Mouse (Mus musculus) ovary, postnatal 14 days (tissue): ENCODE data around the gene Bcl2a1c.
"Not testable (repeated sequence)": the region's sequence is repeated elsewhere in the genome, so short reads cannot be mapped to it uniquely, and the experiment has no call there.

ENCODE experiments used
- DNase-seq: peaks from one replicate; pipeline ENCODE4 v3.0.0; 2022; ENCODE audit warnings: low spot score

Bcl2a1c gene

DNA sequence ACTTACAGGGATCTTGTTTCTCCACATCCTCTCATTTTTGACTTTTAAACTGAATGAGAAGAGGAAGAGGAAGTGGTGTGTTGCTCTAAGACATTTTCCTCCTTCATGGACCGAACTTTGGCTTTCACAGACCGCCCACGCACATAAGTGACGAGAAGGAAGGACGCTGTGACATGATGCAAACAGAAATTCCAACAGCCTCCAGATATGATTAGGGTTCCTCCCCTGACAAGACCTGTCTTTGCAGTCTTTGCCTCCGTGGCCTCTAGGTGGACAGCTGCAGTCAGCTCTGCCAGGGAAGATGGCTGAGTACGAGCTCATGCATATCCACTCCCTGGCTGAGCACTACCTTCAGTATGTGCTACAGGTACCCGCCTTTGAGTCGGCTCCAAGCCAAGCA is at the start of gene Bcl2a1c:
Gene Bcl2a1c, plus strand, starts transcription at position 281 of the 400 bp plus-strand sequence.
- not testable (repeated sequence) for DNase-seq

DNA sequence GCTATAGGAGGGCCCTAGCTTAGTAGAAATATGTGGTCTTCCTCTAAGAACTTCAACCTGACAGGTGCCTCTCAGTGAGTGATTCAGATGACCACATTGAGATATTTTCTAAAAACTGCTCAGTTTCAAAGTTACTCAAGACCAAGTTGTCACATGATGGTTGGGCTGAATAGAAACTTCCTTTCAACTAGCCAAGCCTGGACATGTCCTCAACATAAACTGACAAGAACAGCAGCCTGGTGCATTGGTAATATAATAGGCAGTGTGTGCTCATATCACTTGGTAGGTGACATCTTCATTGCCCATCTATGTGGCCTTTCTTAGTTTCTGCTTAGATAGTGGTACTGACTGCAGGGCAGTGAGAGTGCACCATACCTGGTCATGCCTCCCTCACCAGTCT is 24.0 kb upstream of the Bcl2a1c start:
- DNase-seq: not testable (repeated sequence)

DNA sequence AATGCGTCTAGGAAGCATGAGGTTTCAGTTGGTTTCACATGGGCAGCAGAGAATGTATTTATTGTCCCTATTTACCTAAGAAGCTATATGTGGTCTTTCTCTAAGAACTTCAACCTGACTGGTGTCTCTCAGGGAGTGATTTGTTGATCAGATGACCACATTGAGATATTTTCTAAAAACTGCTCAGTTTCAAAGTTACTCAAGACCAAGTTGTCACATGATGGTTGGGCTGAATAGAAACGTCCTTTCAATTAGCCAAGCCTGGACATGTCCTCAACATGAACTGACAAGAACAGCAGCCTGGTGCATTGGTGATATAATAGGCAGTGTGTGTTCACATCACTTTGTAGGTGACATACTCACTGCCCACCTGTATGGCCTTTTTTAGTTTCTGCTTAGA is 18.2 kb upstream of the Bcl2a1c start:
- DNase-seq: not testable (repeated sequence)

DNA sequence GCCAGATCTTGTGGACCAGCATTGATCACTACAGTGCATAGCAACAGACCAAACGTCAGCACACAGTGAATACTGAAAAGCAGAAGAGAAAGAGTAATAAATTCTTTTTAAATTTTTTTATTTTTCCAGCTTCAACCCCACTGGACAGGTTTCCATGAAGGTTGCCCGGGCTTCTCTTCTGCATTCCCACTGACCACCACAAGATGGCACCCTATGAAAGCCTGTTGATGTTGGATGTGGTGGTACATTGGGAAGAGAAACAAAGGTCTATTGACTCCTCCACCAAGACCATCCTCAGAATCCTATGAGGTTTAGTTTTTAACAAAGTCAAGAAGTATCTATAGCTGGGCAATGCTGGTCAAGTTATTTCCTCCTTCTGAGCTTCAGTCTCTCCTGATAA is 11.9 kb upstream of the Bcl2a1c start:
- peak; percentile 58 for DNase-seq

DNA sequence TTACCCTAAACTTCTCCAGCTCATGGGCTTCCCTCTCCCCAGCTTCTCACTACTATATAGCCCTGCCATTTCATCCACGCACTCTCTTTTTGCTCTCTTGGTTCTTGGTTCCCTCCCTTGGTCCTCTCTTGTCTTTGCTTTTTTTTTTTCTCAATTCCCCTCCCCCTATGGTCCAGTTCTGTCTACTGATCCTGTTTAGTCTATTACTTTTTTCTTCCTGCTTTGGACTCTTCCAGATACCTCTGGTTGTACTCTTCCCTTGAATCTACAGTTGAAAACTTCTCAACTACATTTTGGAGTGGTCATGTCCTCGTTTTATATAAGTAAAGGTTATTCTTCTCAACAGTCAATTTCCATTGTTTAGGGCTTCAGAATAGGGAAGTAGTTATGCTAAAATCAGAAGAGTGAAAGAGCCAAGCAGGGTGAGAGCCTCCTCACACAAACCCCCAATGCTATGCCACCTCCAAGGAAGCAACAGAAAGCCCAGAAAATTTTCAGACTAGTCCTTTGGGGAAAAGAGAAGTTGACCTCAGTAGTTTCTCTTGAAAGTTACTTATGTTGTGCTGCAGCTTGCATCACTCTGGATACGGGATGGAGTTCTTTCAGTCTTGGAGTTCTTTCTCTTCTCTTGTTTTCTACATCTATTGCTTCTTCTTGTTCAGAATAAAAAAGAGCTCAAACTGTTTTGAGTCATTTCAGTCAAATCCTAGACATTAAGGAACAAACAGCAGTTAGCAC is 3.8 kb upstream of the Bcl2a1c start:
- DNase-seq: no peak

DNA sequence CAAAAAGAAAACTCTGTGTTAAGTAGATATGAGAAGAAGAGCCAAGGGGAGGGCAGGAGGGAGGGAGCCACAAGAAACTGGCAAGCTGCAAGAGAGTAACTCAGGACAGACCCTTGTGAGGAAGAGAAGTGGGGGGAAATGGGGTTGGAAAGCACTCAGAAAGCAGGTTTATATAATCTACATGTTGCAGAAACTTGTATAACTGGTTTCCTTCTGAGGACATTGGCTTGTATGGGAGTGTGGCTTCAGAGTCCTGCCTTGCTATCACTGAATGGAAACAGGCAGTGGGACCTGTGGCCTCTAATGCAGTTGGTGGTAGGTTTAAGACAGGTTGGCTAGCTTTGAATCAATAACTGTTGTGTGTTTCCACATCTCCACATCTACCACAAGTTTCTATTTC is 1.6 kb upstream of the Bcl2a1c start:
- not testable (repeated sequence) for DNase-seq

DNA sequence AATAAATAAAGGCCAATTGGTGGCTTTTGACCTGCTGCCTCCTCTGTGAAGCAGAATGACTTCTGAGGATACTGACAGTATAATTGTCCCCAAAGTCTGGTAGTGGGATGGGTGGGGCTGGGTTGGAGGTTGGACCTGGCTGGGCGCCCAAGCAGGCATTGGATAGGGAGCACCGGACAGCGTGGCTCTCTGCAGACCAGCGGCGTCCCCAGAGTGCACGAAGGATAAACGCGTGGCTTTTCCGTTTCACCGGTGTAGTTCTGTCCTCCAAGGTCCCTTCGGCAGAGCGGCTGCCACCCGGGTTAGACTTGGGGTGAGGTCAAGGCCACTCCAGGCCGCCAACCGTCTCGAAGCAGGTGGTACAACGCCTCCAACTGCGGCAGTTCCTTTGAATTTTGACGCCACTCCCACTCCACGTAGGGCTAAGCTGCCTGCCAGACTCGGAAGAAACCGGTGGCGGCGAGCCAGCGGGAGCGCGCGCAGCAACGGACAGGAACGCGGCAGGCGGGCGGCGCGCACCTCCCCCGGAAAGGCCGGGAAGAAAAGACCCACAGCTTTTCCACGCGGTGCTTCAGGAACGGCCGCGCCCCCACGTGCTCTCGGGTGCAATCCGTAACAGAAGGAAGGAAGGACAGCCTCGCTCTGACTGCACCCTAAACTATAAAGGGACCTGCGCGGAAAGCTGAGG is 38.0 kb downstream of the Bcl2a1c start:
- DNase-seq: peak; percentile 77

DNA sequence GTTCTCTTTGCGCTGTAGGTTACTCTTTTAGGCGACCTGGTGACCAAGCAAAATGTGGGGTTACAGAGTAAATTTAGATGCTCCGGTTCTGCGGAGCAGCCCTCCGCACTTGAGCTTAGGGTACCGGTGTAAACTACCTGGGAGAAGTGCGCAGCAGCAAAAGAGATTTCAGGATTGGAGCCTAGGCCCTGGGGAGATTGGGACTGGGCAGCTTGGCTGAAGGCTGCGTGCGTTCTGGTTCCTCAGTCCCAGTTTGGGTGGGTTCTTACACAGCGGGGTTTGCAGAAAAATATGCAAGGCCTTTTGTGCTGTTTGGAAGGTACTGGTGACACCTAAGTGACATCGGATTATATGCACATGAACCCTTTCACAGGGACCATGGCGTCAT is 38.5 kb downstream of the Bcl2a1c start:
- DNase-seq: no peak

DNA sequence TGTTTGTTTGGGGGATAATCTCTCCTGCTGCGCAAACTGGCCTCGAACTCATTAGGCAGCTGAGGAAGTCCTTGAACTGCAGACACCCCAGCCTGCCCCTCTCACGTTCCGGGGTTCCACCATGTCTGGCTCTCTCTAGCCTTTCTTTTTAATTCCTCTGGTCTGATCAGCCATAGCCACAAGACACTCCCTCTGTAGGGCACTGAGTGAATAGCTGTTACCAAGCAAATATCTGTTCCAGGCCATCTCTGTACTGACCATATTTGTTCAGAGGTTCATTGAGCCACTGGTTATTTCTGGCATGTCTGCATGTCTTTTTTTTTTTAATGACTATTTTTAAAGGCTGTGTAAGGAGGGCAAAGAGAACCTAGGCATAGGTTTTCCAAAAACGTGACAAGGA is 39.5 kb downstream of the Bcl2a1c start:
- DNase-seq: not testable (repeated sequence)

DNA sequence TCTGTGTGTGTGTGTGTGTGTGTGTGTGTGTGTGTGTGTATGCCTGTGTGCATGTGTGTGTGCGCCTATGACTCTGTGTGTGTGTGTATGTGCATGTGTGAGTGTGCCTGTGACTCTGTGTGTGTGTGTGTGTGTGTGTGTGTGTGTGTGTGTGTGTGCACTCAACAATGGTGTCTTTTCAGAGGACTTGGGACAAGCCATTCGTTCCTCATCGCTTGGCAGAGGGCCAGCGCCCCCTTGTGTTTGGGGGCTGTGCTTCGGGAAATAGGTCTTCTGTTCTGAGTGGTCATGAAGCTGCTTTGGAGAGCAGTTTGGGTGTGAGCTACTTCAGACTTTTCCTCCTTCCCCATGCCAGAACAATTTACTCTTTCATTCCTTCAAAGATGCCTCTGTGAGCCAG is 41.8 kb downstream of the Bcl2a1c start:
- DNase-seq: not testable (repeated sequence)

DNA sequence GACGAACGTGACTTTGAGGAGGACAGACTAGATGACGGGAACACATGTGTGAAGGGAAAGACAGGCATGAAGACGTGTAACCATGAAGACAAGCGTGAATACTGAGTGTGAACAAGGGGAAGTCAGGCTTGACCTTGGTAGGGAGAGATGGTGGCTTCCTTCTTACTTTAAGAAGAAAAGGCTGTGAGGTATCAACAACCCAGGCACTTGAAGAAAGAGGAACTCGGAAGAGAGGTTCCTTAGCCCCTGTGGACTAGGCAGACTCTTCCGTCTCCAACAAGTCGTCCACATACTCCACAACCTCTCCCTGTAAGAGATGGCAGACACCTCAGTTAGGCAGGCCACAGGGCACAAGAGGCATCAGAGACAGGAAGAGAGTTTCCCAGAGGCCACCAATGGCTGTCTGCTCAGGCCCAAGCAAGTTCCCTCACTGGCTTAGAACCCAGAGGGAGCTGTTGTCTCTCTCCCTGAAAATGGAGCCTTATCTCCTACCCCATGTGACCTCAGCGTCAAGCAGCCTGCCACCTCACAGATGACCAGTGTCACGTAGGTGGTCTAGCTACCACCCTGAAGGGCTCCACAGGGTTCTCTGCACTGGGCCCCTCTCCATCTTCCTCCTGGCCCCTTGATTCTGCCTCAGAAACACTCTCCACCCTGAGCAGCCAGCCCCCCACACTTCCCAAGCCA is 45.5 kb downstream of the Bcl2a1c start:
- DNase-seq: no peak

DNA sequence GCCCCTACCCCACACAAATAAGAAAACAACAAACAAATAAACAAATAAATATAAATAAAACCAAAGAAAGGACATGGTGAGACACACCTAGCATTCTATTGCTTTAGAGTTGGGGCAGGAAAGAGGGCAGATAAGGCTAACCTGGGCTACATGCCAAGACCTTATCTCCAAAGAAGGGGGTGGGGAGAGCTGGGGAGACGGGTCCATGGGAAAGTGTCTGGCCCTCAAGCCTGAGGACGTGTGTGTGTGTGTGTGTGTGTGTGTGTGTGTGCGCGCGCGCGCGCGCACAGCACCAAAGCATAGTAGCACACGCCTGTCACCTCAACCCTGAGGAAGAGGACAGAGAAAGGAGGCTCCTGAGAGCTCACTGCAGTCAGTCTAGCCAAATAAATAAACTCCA is 47.2 kb downstream of the Bcl2a1c start:
- DNase-seq: no peak

DNA sequence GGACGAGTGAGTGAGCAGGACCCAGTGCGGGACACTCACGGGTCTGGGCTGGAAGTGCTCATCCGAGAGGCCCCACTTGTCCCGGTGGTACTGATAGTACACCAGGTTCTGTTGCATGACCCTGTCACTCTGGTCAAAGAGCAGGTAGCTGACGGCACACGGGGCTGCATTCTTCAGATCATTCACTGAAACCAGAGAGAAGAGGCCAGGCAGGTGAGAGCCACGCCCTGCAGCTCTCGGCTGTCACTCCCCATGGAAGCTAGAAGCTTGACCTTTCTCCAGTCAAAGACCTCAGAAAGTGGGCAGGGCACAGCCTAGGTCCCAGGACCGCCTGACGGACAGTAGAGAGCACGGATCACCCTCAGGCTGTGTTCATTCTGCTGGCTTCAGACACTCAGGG is 49.9 kb downstream of the Bcl2a1c start:
- DNase-seq: no peak
